Mouse (Mus musculus) E14TG2a.4 (cell line): ENCODE measurements around the gene Scp2.
A peak's percentile ranks its signal among the peaks of the same experiment; 100 is the strongest.
"Not testable (repeated sequence)": the region's sequence is repeated elsewhere in the genome, so short reads cannot be mapped to it uniquely, and the experiment has no call there.

Source experiments
- H3K27me3 ChIP-seq: 2 replicates; pipeline ENCODE4 v1.6.1; 2014; ENCODE audit warnings: low read length, control low read depth; ENCODE audit not compliant: insufficient read depth
- H3K36me3 ChIP-seq: 2 replicates; pipeline ENCODE4 v1.6.1; 2014; ENCODE audit warnings: low read length, control low read depth; ENCODE audit not compliant: insufficient read depth
- H3K4me1 ChIP-seq: replicated peaks from 2 replicates; pipeline ENCODE4 v1.6.1; 2014; ENCODE audit warnings: low read depth, low read length, control low read depth
- H3K4me3 ChIP-seq: replicated peaks from 2 replicates; pipeline ENCODE4 v1.5.1; 2014; ENCODE audit warnings: mild to moderate bottlenecking, low read length
- H3K9me3 ChIP-seq: 2 replicates; pipeline ENCODE4 v1.6.1; 2014; ENCODE audit warnings: low read length, control low read depth
- CTCF ChIP-seq: conservative IDR thresholded peaks from 2 replicates; pipeline ENCODE4 v1.5.1; 2014; ENCODE audit warnings: low read length
- NANOG ChIP-seq: IDR thresholded peaks from 2 replicates; pipeline ENCODE4 v1.6.1; 2014; ENCODE audit warnings: borderline replicate concordance, low read length, mixed read lengths
- POU5F1 ChIP-seq: IDR thresholded peaks from 2 replicates; pipeline ENCODE4 v1.6.1; 2014; ENCODE audit warnings: low read length, borderline replicate concordance

Gene Scp2

GRCm38 (mm10) chr4:108144880-108145279, at the start of gene Scp2:
Gene Scp2, minus strand, starts transcription at chr4:108144998.
- H3K4me3 ChIP-seq = no peak within 1 kb of the TSS
- no peaks in the 10 kb centered on the region for H3K27me3 ChIP-seq
- TF ChIP-seq CTCF = no peak
- no peak for TF ChIP-seq POU5F1
- TF ChIP-seq NANOG = no peak
- H3K9me3 ChIP-seq = peaks cover 43% of the 10 kb centered on the region
- H3K4me1 ChIP-seq = no peaks in the 10 kb centered on the region
- no peaks in the 10 kb centered on the region for H3K36me3 ChIP-seq

DNA sequence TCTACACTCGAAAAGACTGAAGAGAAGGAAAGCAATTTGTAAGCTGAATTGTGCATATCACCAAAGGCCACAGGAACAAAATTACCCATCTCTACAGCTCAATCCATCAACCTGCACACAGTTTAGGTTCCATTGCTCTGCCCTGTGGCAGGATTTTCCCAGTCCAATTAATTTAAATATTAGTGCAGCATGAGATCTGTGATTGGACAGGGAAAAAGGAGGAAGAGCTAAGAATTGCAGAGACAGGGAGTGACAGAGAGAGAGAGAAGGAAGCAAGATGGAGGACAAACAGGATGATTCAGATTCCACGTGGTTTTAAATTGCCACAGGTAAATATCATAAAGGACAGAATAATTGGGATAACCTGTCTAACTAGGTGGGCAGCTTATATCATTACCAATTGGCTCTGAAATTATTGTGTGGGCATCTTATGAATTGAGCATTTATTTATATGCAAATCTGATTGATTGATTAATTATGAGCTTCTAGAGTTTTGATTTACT, 48.1 kb upstream of the Scp2 start:
- Histone ChIP-seq H3K9me3 (no peaks in the 10 kb centered on the region), H3K36me3 (peaks cover 84% of the 10 kb centered on the region), H3K27me3 (no peaks in the 10 kb centered on the region), H3K4me3 (peak overlapping the region; percentile 76), H3K4me1 (peaks cover 45% of the 10 kb centered on the region)
- TF ChIP-seq NANOG (no peak), CTCF (no peak), POU5F1 (no peak)

- no peaks in the 10 kb centered on the region for H3K9me3 ChIP-seq
- H3K4me3 ChIP-seq = peak overlapping the region; percentile 20
- H3K4me1 ChIP-seq = peaks cover 43% of the 10 kb centered on the region
- peaks cover 18% of the 10 kb centered on the region for H3K27me3 ChIP-seq
- H3K36me3 ChIP-seq = peaks cover 84% of the 10 kb centered on the region
- TF ChIP-seq POU5F1 (peak; percentile 95), NANOG (peak; percentile 90), CTCF (no peak)
Observed at GRCm38 (mm10) chr4:108182278-108182677, 37.5 kb upstream of the Scp2 start.

- Histone ChIP-seq H3K27me3 (peaks cover 7% of the 10 kb centered on the region; the same call in 1 of the 2 replicates), H3K4me1 (peaks cover 59% of the 10 kb centered on the region), H3K36me3 (peaks cover 47% of the 10 kb centered on the region), H3K9me3 (no peaks in the 10 kb centered on the region), H3K4me3 (no peak overlapping the region)
- TF ChIP-seq CTCF = no peak
- no peak for TF ChIP-seq NANOG
- TF ChIP-seq POU5F1 = no peak
Observed at GRCm38 (mm10) chr4:108168056-108168455, 23.3 kb upstream of the Scp2 start.

DNA sequence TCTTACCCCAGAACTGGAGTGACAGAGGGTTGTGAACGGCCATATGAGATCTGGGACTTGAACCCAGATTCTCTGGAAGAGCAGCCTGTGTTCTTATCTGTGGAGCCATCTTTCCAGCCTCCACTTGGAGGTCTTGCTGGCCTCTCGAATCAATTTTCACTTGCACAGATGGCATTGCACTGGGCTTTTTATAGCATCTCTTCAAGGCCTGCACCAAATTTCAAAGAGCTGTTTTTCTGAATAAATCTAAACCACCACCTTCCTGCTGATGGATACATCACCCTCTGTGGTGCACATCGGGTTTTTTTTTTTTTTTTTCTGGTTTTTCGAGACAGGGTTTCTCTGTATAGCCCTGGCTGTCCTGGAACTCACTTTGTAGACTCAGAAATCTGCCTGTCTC, 22.1 kb upstream of the Scp2 start:
- Histone ChIP-seq H3K4me3 (no peak overlapping the region), H3K27me3 (peaks cover 7% of the 10 kb centered on the region; the same call in 1 of the 2 replicates), H3K36me3 (peaks cover 35% of the 10 kb centered on the region), H3K9me3 (no peaks in the 10 kb centered on the region), H3K4me1 (peaks cover 52% of the 10 kb centered on the region)
- TF ChIP-seq CTCF = no peak
- no peak for TF ChIP-seq POU5F1
- no peak for TF ChIP-seq NANOG

DNA sequence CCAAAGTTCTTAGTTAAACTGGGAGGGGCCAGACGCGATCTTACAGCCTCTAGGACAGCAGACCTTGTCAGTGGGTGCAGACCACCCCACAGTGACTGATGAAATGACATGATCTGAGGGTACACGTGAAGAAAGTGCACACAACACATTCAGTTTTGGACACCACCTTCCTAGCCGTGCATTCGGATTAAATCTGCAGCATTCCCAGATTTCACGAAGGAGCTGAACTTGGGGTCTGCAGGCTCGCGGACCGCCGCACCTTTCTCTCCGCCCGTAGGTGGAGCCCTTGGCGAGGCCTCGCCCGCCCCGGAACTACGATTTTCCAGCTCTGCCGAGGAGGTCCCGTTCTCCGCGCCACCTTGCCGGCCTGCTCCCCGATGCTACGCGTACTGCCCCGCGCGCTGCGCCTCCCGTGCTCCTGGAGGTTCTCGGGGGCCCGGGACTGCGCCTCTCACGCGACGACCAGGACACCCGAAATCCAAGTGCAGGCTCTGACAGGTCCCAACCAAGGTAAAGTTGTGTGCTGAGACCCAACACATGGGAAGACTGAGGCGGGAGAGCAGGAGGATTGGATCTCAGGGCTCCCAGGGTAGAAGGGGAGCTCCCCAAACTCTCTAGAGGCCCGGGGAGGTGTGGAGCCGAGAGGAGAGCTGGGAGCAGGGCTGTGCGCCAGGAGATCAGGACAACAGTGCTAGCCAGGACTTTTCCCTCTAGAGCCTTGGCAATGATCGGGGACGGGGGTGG, 20.5 kb upstream of the Scp2 start, which contains the start of gene Echdc2:
Echdc2 (plus strand) TSS at position 286 of the 744 bp plus-strand sequence.
- TF ChIP-seq NANOG (no peak), CTCF (no peak), POU5F1 (no peak)
- peak within 1 kb of the TSS; percentile 90 for H3K4me3 ChIP-seq
- H3K9me3 ChIP-seq = no peaks in the 10 kb centered on the region
- H3K36me3 ChIP-seq = peaks cover 21% of the 10 kb centered on the region
- peaks cover 53% of the 10 kb centered on the region for H3K4me1 ChIP-seq
- peaks cover 7% of the 10 kb centered on the region; the same call in 1 of the 2 replicates for H3K27me3 ChIP-seq

- H3K9me3 ChIP-seq = peaks cover 1% of the 10 kb centered on the region; the same call in 1 of the 2 replicates
- H3K4me3 ChIP-seq = no peak overlapping the region
- no peak for TF ChIP-seq CTCF
- no peak for TF ChIP-seq POU5F1
- TF ChIP-seq NANOG = no peak
- peaks cover 5% of the 10 kb centered on the region for H3K36me3 ChIP-seq
- peaks cover 7% of the 10 kb centered on the region; the same call in 1 of the 2 replicates for H3K27me3 ChIP-seq
- H3K4me1 ChIP-seq = peaks cover 44% of the 10 kb centered on the region
Observed at GRCm38 (mm10) chr4:108163291-108163690, 18.5 kb upstream of the Scp2 start.

DNA sequence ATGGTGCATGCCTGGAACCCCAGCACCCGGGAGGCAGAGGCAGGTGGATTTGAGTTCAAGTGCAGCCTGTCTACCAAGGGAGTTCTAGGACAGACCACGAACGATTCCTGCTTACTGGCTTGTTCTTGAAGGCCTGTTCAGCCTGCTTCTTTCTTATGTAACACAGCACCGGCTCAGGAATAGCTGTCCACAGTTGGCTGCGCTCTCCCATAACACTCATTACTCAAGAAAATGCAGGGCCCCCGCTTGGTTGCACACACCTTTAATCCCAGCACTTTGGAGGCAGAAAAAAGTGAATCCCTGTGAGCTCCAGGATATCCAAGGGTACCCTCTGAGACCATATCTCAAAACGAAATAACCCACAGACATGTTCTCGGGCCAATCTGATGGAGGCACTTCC, 17.1 kb upstream of the Scp2 start:
- H3K36me3 ChIP-seq = no peaks in the 10 kb centered on the region
- H3K9me3 ChIP-seq = peaks cover 7% of the 10 kb centered on the region
- TF ChIP-seq CTCF = no peak
- no peak for TF ChIP-seq NANOG
- TF ChIP-seq POU5F1 = no peak
- H3K4me3 ChIP-seq = no peak overlapping the region
- H3K4me1 ChIP-seq = peaks cover 40% of the 10 kb centered on the region
- peaks cover 7% of the 10 kb centered on the region; the same call in 1 of the 2 replicates for H3K27me3 ChIP-seq

DNA sequence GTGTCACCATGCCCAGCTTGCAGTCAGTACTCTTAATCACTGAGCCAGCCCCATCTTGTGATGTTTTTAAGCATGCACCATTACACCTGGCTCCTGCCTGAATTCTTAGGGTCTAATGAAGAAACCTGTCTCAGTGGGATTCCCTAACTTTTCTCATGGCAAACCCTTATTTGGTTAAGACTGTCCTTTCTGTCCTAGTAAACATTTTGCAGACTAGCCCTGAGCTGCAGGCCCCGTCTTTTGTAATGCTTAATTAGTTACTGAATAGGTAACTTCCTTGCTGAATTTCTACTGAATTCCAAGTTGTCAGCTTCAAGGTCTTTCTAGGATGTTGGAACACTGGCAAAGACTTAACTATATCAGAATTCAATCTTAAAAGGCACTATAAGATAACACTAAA, 10.3 kb upstream of the Scp2 start:
- H3K27me3 ChIP-seq, H3K4me3 ChIP-seq, H3K36me3 ChIP-seq, H3K4me1 ChIP-seq: not testable (repeated sequence)
- peaks cover 27% of the 10 kb centered on the region for H3K9me3 ChIP-seq

DNA sequence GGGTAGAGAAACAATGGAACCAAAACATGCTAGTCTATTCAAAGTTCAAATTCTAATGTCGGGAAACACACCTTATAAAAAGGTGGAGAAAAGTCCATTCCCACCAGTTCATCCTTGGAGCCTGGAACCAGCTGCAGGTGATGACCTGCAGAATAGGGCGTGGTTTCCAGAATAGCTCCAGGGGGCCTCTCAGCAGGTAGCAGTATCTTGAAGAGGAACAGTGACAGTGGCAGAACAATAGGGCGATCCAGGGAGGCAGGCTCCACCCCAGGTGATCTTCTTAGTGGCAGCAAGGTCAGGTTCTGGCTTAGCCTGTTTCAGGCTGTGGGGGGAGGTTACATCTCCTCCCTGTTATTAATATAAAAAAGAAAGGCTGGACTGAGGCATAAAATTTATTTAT, 756 bp upstream of the Scp2 start:
- not testable (repeated sequence) for H3K36me3 ChIP-seq, H3K4me3 ChIP-seq, H3K27me3 ChIP-seq, H3K4me1 ChIP-seq
- H3K9me3 ChIP-seq = peaks cover 43% of the 10 kb centered on the region
